Mouse (Mus musculus) left cerebral cortex, adult 8-10 months (tissue): ENCODE data around the gene Gimap5. TPM values are rescaled to one million over a fixed set of nuclear protein-coding genes. Genes with fewer than 3 reads are reported as not detected.

ENCODE experiments used
- DNase-seq, 2 experiments: peaks; one replicate each; pipeline ENCODE4 v3.0.0; 2022; ENCODE audit warnings: low spot score in 2 of 2
- total RNA-seq, 4 experiments: library from RNA; stranded (reverse); gene quantifications; 2 replicates each; pipeline ENCODE4 v1.2.4; 2022

The Gimap5 gene
- total RNA-seq, 4 experiments from 2014 or later: 0.32 to 1.2 (median 0.89) TPM

DNA sequence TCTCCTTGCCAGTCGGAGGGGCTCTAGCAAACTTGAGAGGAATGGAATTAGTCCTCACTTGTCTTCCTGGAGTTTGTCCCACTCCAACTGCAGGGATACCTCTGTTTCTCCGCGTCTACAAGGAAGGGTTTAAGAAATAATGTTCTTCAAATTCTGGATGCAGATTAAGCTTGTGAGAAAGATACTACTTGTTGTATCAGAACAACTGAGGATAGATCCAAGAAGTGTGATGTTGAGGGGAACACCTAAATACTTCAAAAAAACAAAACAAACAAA, 6.3 kb upstream of the Gimap5 start:
- DNase-seq: no peak

DNA sequence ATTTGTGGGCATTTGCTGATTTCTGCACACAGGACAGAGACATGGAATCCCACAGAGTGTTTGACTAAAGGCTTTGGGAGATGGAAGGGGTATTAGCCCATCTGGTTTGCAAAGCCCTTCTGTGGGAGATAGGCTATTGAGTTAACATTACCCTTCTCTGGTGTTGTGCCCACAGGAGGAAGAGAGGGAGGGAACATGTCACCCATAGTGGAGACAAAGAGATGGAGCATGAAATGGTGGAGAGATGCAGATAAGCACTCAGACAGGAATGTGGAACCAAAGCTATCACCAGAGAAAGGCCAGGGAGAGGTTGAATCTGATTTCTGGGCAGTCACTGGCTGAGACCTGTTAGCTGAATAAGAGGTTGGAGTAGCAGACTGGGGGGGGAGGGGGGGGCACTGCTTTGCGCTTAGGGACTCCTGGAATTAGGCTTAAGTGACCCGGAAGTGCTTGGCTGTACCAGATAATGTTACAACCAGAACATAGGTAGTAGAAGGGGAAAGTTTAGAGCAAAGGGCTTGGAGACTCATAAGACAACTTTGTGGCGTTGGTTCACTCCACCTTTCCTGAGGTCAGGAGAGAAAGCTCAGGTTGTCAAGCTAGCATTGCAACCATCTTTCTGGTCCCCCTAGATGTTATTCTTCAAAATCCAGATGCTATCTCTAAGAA, 5.4 kb upstream of the Gimap5 start:
- DNase-seq: no peak

DNA sequence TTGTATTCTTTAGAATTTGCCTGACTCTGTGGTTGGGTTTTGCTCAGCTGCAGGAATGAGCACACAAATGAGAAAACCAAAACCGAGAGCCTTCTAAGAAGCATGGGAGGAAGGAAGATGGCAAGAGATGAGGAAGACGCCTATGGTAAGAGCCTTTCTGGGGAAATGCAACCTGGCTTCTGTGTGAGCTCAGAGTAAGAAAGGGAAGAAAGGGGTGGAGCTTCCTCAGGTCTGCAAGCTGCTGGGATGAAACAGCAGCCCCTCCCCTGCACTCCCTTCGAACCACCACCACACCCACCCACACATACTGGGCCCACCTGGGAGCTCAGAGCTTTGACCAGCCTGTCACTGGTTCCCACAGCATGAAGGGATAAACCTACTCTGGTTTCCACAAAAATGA, 4.7 kb upstream of the Gimap5 start:
- DNase-seq: no peak

DNA sequence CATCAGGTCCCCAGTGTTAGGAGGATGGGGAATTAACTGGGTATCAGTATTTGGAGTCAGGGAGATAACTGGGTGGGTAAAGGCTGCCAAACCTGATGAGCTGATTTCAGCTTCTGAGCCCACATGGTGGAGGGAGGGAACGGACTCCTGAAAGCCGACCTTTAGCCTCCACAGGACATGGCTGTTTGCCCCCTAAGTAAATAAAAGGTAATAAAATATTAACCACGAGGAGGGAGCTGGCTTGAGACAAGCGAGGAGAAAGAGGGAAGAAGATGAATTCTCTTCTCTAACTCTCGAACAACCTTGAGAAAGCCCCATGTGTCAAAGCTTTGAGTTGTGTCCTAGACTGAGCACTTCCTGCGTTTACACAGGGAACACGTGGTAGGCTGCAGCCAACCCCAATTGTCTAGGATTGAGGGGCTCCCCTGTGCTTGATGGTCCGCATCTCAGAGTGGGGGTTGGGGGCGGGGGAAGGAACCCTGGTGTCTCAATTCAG, 4.2 kb upstream of the Gimap5 start:
- DNase-seq: no peak

DNA sequence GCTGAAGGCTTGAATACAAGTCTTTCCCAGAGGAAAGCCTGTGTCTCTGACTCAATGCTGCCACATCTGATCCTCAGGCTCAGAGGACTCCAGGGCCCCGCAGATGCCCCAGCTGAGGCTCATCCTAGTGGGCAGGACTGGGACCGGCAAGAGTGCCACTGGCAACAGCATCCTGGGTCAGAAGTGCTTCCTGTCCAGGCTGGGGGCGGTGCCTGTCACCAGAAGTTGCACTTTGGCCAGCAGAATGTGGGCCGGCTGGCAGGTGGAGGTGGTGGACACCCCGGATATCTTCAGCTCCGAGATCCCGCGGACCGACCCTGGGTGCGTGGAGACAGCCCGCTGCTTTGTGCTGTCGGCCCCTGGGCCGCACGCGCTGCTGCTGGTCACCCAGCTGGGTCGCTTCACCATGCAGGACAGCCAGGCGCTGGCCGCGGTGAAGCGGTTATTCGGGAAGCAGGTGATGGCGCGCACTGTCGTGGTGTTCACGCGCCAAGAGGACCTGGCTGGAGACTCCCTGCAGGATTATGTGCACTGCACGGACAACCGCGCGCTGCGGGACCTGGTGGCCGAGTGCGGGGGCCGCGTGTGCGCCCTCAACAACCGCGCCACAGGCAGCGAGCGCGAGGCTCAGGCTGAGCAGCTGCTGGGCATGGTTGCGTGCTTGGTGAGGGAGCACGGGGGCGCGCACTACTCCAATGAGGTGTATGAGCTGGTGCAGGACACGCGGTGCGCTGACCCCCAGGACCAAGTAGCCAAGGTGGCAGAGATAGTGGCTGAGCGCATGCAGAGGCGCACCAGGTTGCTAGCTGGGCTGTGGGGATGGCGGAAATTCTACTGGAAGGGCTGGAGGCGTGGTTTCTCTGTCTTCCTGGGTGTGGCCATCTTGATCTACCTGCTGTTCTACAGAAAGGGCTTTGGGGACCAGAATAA, 3.3 kb upstream of the Gimap5 start:
- peak in 1 of 2 experiments; percentile 14 for DNase-seq

DNA sequence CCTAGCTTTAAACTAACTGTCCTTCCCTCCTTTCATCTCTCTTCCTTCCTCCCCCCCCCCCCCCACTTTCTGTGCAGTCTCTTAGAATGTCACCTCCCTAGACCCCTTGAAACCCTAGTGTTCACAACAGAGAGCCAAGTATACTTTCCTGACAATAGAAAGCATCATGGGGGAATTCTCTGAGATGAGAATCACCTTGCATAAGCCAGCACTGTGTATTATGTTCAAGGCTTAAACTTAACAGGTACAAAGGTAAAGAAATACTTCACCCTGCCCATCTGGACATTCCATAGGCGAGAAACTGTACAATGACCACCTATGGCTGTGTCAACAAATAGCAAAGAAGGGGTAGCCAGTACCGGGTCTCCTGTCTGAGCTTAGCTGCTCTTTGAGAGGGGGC, 507 bp upstream of the Gimap5 start:
- no peak for DNase-seq

DNA sequence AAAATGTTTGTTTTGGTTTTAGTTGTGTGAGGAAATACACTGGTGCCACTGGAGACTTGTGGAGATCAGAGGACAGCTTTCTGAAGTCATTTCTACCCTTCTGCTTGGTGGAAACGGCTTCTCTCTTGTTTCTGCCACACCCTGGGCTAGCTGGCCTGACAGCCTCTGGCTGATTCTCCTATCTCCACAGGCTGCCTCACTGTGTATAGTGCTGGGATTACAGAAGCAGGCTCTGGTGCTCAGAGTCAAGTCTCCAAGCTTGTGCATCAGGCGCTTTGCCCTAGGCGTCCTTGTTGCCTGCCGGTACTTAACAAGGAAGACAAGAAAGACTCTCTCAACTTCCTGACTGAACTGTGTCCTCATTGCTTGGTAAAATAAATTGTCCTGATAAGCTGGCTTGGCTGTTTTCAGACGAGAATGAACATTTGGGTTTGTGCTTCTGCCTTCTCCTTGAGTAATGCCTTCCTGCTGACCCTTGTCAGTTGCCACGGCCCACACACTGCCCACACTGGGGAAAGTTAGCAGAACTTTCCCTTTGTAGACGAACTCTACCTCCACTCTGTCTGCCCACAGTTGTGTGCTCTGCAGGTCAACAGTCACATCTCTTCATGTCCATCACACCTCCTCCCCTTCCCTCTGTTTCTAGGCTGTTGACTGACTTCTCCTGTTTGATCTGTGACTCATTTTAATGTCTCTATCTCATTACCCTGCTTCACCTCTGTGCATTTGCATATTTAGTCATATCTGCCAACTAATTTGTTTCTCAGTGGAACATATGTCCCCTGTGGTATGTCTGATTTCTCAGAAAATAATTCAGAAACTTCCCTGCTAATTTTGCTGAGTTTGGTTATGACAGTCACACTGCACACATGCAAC, 1.3 kb downstream of the Gimap5 start:
- no peak for DNase-seq

DNA sequence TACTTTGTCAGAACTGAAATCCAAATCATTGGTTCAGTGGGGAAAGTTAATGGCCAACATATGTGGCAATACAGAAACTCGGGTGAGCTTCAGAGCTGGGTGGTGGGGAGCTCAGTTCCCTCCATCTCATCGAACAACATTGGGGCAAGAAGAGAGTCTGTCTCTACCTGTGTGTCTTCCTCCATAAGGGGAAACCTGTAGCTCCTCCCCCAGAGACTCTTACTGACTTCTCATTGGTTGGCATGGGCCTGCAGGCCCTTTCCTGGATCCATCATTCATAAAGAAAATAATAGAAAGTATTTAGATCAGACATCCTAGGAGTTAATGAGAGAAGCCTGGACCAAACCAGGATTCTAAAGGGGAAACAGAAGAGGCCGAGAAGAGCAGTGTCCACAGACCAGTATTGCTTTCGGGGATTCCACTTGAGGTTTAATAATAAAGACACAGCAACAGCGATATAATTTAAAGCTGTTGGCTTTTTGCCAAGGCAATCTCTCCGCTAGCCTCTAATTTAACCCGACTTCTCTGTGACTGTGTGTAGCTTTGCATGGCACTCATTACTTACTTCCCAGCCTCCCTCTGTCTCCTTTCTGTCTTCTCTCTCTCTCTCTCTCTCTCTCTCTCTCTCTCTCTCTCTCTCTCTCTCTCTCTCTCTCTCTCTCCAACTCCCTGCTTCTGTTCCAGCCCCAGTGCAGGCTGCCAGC, 17.7 kb downstream of the Gimap5 start:
- DNase-seq: no peak

DNA sequence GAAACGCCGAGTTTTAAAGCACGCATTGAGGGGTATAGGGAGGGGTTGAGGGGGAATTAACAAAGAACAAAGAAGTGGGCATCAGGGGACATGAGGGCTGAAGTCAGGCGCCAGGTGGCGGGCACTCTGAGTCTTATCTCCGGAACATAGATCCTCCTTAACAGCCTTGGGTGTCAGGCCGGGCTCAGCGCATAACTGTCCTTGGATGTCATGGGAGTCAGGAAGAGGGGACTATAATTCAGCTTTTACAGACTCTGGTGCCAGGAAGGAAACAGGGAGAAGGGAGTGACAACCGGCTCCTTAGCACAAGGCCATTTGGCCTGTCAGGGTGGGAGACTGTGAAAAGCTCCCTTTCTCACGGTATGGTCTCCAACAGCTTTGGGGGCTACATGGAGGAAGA, 18.5 kb downstream of the Gimap5 start:
- DNase-seq: no peak

DNA sequence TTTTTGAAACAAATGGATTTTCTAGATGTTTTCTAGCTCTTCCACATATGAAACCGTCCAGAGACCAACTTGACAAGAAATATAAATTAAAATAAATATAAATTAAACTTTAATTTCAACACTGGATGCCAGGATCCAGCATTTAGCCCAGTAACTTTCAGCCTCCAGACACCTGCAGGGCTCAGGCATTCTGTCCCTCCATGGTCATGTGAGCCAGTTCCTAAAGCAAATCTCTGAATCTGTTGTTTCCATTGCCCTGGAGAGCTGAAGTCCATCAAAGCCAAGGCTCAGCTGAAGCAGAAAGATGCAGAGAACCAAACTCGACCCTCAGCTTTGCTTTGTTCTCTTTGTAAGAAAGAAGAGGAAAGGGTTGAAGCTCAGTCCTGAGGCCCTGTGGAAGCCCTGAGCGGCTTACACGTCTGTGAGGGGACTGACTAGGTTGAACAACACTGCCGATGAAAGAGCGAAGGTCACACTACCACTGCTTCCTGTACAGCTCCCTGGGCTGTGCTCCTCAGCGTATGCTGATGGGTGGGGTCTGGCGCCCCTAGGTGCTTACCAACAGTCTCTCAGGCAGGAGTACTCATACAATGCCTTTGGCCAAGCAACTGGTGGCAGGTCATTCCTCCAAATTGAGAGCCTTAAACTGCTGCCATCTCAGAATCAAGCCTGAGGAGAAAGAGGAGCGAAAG, 22.3 kb downstream of the Gimap5 start:
- no peak for DNase-seq

DNA sequence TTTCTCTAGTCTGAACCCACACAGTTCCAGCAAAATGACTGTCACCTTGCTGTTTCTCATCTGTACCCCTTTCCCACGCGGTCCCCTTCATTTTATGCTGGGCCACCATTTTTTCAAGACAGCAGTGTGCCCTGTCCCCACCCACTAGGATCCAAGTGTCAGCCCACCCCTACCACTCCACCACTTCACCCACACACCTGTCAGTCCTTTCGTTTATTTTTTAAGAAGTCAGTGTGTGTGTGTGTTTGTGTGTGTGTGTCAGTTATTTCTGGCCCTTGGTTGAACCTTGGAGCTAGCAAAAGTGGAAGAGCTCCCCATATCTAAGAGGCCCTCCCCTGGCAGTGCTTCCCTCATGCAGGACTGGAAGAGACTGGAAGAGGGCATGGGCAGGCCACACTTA, 22.9 kb downstream of the Gimap5 start:
- no peak for DNase-seq

DNA sequence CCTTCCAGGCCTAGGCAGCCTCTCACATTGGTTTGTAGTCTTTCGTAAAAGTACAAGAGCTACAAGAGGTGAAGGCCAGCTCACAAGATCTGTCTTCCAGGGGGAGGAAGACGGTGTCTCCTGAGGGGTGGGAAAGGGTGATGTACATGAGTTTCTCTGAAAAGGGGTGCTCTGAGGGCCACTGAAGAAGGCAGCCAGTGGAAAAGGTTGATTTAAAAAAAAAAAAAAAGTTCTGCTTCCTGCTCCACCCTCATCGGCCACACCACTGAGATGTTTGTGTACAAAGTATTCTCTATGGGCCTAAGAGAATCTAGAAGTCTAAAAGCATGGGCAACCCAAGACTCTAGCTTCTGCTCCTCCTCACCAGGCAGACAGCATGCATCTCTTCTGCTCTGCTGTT, 24.7 kb downstream of the Gimap5 start, which contains the start of gene Gimap3:
Gene Gimap3, minus strand, starts transcription at position 156 of the 400 bp plus-strand sequence.
- DNase-seq: no peak

DNA sequence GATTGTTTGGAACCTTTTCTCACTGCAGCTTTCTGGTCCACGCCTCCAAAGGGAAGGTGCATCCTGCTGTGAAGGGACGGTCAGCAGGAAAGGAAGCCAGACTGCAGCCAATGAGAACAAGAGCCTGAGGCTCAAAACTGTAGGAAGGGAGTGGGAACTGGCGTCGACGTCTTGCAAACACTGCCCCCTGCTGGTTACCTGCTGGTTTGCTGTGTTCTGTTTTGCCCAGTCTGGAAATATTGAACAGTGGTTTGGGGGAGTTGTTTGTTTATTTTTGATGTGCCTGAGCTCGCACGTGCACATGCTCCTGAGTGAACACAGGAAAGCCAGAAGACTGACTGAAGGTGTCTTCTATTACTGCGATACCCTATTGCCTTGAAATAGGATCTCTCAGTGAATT, 26.0 kb downstream of the Gimap5 start:
- peak; percentile 20 to 60 for DNase-seq

DNA sequence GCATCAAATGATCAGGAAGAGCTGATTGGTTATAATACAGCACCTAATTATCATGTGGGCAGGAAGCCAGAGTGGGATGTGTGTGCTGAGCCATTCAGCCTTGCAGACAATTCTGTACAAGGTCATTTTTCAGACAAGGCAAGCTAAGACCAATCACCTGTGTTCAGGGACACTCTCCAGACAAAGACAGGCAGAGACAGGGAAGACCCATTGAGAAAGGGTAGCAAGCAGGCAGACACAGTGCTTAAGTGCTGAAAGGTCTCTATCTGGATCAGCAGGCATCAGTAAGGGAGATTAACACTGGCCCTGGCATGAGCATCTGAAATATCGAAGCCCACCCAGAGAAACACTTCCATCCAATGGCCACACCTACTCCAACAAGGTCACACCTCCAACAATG, 38.4 kb downstream of the Gimap5 start:
- no peak for DNase-seq

DNA sequence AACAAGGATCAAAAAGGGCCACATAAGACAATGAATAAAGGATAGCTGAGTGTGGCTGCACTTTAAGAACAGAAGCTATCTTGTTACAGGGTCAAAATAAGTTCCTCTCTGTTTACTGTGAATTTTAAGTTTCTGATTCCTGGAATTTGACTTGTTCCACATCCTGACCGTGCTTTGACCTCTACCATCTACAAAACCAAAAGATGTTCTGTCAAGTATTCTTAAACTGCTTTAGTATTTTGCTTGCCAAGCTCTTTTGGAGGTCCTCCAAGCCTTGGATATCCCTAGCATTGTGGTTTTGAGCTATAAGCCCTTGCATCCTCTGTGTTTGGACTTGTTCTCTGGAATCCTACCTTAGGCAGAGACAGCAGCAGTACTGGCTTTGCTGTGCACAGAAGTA, 39.2 kb downstream of the Gimap5 start:
- DNase-seq: no peak

DNA sequence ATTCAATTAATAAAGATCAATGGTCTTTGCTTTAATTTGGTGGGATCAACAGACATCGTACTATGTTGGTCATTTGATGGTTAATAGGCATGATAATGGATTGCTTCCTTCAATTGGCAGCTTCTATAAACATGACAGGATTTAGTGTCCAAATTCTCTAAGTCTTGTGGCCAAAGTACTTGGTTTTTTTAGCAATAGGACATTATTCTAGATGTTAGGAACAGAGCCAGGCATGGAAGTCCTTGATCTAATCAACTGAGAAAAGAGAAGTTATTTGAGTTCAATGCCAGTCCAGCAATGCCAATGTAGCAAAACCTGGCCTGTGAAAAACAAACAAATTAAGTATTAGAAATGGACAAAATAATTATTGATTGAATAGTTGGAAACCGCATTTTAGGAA, 39.6 kb downstream of the Gimap5 start:
- DNase-seq: no peak

DNA sequence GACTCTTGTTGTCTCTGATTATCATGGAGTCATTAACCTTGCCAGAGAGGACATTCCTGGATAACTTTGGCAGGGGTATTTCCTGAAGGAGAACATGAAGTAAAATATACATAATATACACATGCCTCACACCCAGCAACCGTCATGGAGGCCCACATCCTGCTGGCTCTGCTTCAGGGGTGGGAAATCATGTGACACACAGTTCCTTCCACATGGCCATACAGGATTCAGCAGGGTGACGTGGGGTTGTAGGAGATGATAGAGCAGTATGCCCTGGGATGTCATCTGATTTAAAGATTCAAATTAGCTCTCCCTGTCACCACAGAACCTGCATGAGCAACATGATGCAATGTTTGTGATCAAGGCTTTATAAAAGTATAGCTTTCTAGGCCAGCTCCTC, 41.9 kb downstream of the Gimap5 start:
- no peak for DNase-seq

DNA sequence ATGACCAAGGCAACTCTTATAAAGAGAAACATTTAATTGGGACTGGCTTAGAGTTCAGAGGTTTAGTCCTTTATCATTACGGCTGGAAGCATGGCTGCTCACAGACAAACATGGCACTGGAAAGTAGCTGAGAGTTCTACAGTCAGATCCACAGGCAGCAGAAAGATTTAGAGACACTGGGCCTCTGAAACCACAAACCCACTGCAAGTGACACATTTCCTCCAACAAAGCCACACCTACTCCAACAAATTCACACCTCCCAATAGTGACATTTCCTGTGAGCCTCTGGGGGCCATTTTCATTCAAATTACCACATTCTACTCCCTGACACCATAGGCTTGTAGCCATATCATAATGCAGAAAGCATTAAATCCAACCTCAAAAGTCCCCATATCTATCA, 55.9 kb downstream of the Gimap5 start:
- no peak for DNase-seq

DNA sequence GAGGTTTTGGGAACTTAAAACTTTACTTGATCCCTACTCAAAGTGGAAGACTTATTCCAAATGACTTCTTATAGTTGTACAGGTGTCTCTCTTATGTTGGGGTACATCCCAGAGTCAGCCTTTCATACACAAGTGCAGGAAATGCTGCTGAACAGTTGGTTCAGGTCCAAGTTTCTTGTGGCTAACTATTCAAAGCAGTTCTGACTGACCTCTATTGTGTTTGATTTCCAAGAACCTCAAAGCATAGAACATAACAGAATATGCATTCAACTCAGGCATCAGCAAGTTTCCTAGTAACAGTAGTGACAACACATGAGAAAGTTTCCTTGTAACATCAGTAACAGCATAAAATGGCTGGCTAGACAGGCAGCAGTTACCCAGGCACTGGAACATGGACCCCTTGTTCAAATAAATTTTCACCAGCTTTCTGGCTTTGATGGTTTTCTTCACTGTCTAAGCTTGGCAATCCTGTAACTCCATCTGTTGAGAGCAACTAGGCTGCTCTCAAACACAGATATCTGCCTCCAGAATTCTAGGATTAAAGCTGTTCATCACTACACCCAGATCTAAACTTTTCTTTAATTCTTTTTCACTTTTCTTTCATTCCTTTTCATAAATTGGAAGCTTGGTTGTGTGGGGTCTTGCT, 57.5 kb downstream of the Gimap5 start:
- no peak for DNase-seq
